Mouse (Mus musculus) left cerebral cortex, adult 9 months (tissue): ENCODE results near the gene Gm26938.

Experiments
- DNase-seq, 2 experiments: peaks; one replicate each; pipeline ENCODE4 v3.0.0; 2022; ENCODE audit warnings: low spot score in 2 of 2

Gene Gm26938

GRCm38 (mm10) chr5:139794938-139795337 is 31.3 kb downstream of the Gm26938 start:
- DNase-seq = no peak

GRCm38 (mm10) chr5:139794137-139794536 is 32.1 kb downstream of the Gm26938 start:
- DNase-seq = no peak

GRCm38 (mm10) chr5:139793338-139794089 is 32.7 kb downstream of the Gm26938 start:
- no peak for DNase-seq

GRCm38 (mm10) chr5:139792966-139793337 is 33.3 kb downstream of the Gm26938 start:
- DNase-seq = no peak

- DNase-seq = no peak
Measured at GRCm38 (mm10) chr5:139792159-139792775, 33.9 kb downstream of the Gm26938 start.

- DNase-seq = peak; percentile 84 to 95
Measured at GRCm38 (mm10) chr5:139791227-139792158, 34.7 kb downstream of the Gm26938 start, which contains the start of gene Mafk. TSS of gene Mafk (plus strand) at chr5:139791513.

- no peak for DNase-seq
Measured at GRCm38 (mm10) chr5:139789466-139789865, 36.7 kb downstream of the Gm26938 start.

- no peak for DNase-seq
Measured at GRCm38 (mm10) chr5:139781406-139781805, 44.8 kb downstream of the Gm26938 start.

- no peak for DNase-seq
Measured at GRCm38 (mm10) chr5:139776966-139777365, 49.2 kb downstream of the Gm26938 start.

GRCm38 (mm10) chr5:139775216-139775926 is 50.8 kb downstream of the Gm26938 start, which contains the start of gene Ints1:
TSS of gene Ints1 (minus strand) at chr5:139775674.
- peak; percentile 86 to 98 for DNase-seq

GRCm38 (mm10) chr5:139768216-139768615 is 58.0 kb downstream of the Gm26938 start:
- DNase-seq = no peak

- no peak for DNase-seq
Measured at GRCm38 (mm10) chr5:139764296-139764695, 61.9 kb downstream of the Gm26938 start.

GRCm38 (mm10) chr5:139758096-139758495 is 68.1 kb downstream of the Gm26938 start:
- DNase-seq = peak; percentile 60 to 73
